Mouse (Mus musculus) fibroblast of lung, adult 2 months (primary cell): ENCODE measurements at regions not wholly inside any gene's neighbourhood (a gene's known extent, or its start where the extent isn't known, plus 50 kb on each side); places are given as distances from the start of the nearest gene placed in this dataset.
"Not testable (repeated sequence)": the region's sequence is repeated elsewhere in the genome, so short reads cannot be mapped to it uniquely, and the experiment has no call there.

Experiments
- DNase-seq: peaks from one replicate; pipeline ENCODE4 v3.0.0-alpha.2; 2011; ENCODE audit warnings: low read depth

- DNase-seq: no peak
Measured at GRCm38 (mm10) chr3:117116210-117116609, 147.4 kb upstream of the Palmd start.

- DNase-seq: no peak
Measured at GRCm38 (mm10) chr3:117112766-117113165, 144.0 kb upstream of the Palmd start.

- DNase-seq: no peak
Measured at GRCm38 (mm10) chr3:117112304-117112703, 143.5 kb upstream of the Palmd start.

- no peak for DNase-seq
Measured at GRCm38 (mm10) chr3:117108966-117109700, 140.3 kb upstream of the Palmd start.

GRCm38 (mm10) chr3:117107986-117108385 is 139.2 kb upstream of the Palmd start:
- DNase-seq: no peak

- DNase-seq: no peak
Measured at GRCm38 (mm10) chr3:117107378-117107777, 138.6 kb upstream of the Palmd start.

- no peak for DNase-seq
Measured at GRCm38 (mm10) chr3:117087646-117088045, 118.9 kb upstream of the Palmd start.

GRCm38 (mm10) chr3:117076734-117077133 is 107.9 kb upstream of the Palmd start:
- peak; percentile 58 for DNase-seq

GRCm38 (mm10) chr3:117073399-117073798 is 104.6 kb upstream of the Palmd start:
- DNase-seq: peak; percentile 94

GRCm38 (mm10) chr3:117072998-117073397 is 104.2 kb upstream of the Palmd start:
- peak; percentile 77 for DNase-seq

- no peak for DNase-seq
Measured at GRCm38 (mm10) chr3:117071851-117072250, 103.1 kb upstream of the Palmd start.

- DNase-seq: no peak
Measured at GRCm38 (mm10) chr3:117067470-117068053, 98.8 kb upstream of the Palmd start.

- DNase-seq: no peak
Measured at GRCm38 (mm10) chr3:117065904-117066303, 97.1 kb upstream of the Palmd start.

- no peak for DNase-seq
Measured at GRCm38 (mm10) chr3:117061831-117062230, 93.0 kb upstream of the Palmd start.

GRCm38 (mm10) chr3:117061182-117061581 is 92.4 kb upstream of the Palmd start:
- DNase-seq: no peak

- not testable (repeated sequence) for DNase-seq
Measured at GRCm38 (mm10) chr3:117054711-117055110, 85.9 kb upstream of the Palmd start.

- DNase-seq: no peak
Measured at GRCm38 (mm10) chr3:117051431-117051830, 82.6 kb upstream of the Palmd start.

GRCm38 (mm10) chr3:117050909-117051308 is 82.1 kb upstream of the Palmd start:
- DNase-seq: no peak

- no peak for DNase-seq
Measured at GRCm38 (mm10) chr3:117049410-117049809, 80.6 kb upstream of the Palmd start.

GRCm38 (mm10) chr3:117044809-117045208 is 76.0 kb upstream of the Palmd start:
- DNase-seq: no peak

GRCm38 (mm10) chr3:117044304-117044703 is 75.5 kb upstream of the Palmd start:
- DNase-seq: no peak

- DNase-seq: no peak
Measured at GRCm38 (mm10) chr3:117038928-117039300, 70.1 kb upstream of the Palmd start.

GRCm38 (mm10) chr3:117038280-117038927 is 69.6 kb upstream of the Palmd start:
- DNase-seq: peak; percentile 65
